Comparison of ENCODE assay signal across 14 mouse cellular contexts in the genomic region with DNA sequence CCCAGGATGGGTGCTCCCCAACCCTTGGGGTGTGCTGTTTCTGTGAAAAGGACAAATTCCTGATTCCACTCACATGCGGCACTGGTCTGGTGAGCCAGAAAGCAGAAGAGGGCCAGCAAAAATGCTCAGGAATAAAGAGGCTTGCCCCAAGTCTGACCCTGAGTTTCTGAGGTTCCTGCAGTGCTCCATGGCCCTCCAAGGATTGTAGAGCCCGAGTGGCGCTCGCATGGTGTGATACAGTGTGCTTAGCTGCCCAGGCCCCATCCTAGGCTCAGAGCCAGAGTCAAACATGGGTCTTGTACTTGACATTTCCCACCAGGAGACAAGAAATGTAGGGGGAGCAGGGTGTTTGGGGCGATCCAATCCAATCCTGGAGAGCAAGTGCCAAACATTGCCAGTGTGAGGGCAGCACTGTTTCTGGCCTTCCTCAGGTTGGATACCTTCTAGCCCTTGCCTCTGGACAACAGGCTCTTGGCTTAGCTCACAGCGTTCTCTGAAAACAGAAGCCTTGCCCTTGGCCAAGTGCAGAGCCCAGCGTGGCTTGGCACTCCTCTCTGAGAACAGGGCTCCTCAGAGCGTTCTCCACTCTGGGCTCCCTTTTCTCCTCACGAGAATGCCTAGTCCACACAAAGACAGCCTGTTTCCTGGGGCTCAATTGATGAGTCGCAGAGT. TPM values are rescaled to one million over a fixed set of nuclear protein-coding genes. Genes with fewer than 3 reads are reported as not detected.
DNase-seq lines count a peak whose midpoint lies in the region; ATAC-seq and TF ChIP-seq lines count a peak whose summit lies in the region.
"Had no signal": no experiment of that assay in that cellular context is flagged by ENCODE, and none has a peak within 500 bp of the region (broad histone marks: within the 10 kb centered on the region; RNA-seq: fewer than 3 reads in every experiment).

No protein-coding gene starts in this region.

- H3K4me3 ChIP-seq in left cerebral cortex, adult 2 months, result no peak overlapping the region
- H3K4me3 ChIP-seq in cerebellum, adult 2 months (replicated peaks; ENCODE audit: insufficient read depth, low read depth, low read length), result no peak overlapping the region
- no peak overlapping the region for H3K4me3 ChIP-seq in thymus, adult 2 months (ENCODE audit: control insufficient read depth, insufficient read depth, low read length)
- H3K4me3 ChIP-seq: neural tube, embryonic 12.5 days had no signal

- intact Hi-C loops in left cerebral cortex, adult 2 months (cut with DNase I), result no loop called here

- no peaks in the 10 kb centered on the region for H3K27me3 ChIP-seq in cerebellum, adult 2 months (ENCODE audit: control insufficient read depth, insufficient read depth, low read length)
- H3K27me3 ChIP-seq in thymus, adult 2 months (ENCODE audit: control insufficient read depth, insufficient read depth, low read length), result no peaks in the 10 kb centered on the region
- H3K27me3 ChIP-seq: neural tube, embryonic 12.5 days had no signal

- no peak for DNase-seq in cerebellum, postnatal 4 days (ENCODE audit: low spot score in 2 of 2)
- no peak for DNase-seq in left cerebral cortex, adult 2 months (ENCODE audit: extremely low spot score in 1 of 2, low spot score in 2 of 2)
- DNase-seq in left cerebral cortex, adult 18-20 months (ENCODE audit: low spot score in 2 of 2), result no peak
- DNase-seq in cerebellum, adult 2 months, result peak; percentile 63 to 77
- DNase-seq in layer of hippocampus, postnatal 10 days (ENCODE audit: low spot score in 2 of 2), result peak; percentile 56 to 64
- DNase-seq in thymus, adult 2 months, result no peak
- DNase-seq in spleen, postnatal 4 days (ENCODE audit: low spot score in 2 of 2), result no peak
- DNase-seq: thymus, postnatal 14 days had no signal

- no peak for TF ChIP-seq POLR2A in cerebellum, adult 2 months (IDR thresholded peaks at IDR 0.05; ENCODE audit: borderline replicate concordance, insufficient read depth, low read length)
- TF ChIP-seq POLR2A in thymus, adult 2 months (IDR thresholded peaks at IDR 0.05; ENCODE audit: control insufficient read depth, extremely low read depth, insufficient read depth, low read length, poor library complexity), result no peak

- ATAC-seq in cerebellum, adult (ENCODE audit: insufficient number of reproducible peaks, low FRiP score, low TSS enrichment), result peak; percentile 41; the same call in 1 of the 2 replicates
- ATAC-seq: activated CD4-positive, CD25-positive, alpha-beta regulatory T cell, adult 4 months; inflammation-experienced regulatory T-cells, adult 6 months had no signal

- H3K36me3 ChIP-seq in thymus, adult 2 months (ENCODE audit: control insufficient read depth, insufficient read depth, low read length), result peaks cover 9% of the 10 kb centered on the region

- H3K4me1 ChIP-seq in cerebellum, adult 2 months (ENCODE audit: control insufficient read depth, insufficient read depth, low read length), result peaks cover 48% of the 10 kb centered on the region
- peaks cover 14% of the 10 kb centered on the region for H3K4me1 ChIP-seq in thymus, adult 2 months (replicated peaks; ENCODE audit: control insufficient read depth, insufficient read depth, low read length)

- 18% methylated on average over 10 of the region's 10 CpGs for WGBS in cerebellum, adult 2 months
- 95% methylated on average over 10 of the region's 10 CpGs for WGBS in thymus, adult 2 months

- H3K27ac ChIP-seq in left cerebral cortex, adult 2 months, result peak overlapping the region; percentile 76
- peak overlapping the region; percentile 91 for H3K27ac ChIP-seq in cerebellum, adult 2 months (ENCODE audit: insufficient read depth, low read length)
- no peak overlapping the region for H3K27ac ChIP-seq in thymus, adult 2 months (ENCODE audit: control insufficient read depth, insufficient read depth, low read length)
- H3K27ac ChIP-seq: liver, embryonic 14.5 days; neural tube, embryonic 12.5 days had no signal

- TF ChIP-seq CTCF in left cerebral cortex, adult 2 months (IDR thresholded peaks at IDR 0.05), result no peak
- no peak for TF ChIP-seq CTCF in cerebellum, adult 2 months (IDR thresholded peaks at IDR 0.05; ENCODE audit: borderline replicate concordance, insufficient read depth, low read depth, low read length)
- no peak for TF ChIP-seq CTCF in thymus, adult 2 months (IDR thresholded peaks at IDR 0.05; ENCODE audit: borderline replicate concordance, control insufficient read depth, extremely low read depth, insufficient read depth, low read length, poor library complexity)

RNA-seq across cellular contexts. Expression of gene Polr3h, which starts 5.4 kb away (rescaled TPM):
- 10 to 100 TPM; 50.1 to 56.8 TPM for total RNA-seq in left cerebral cortex, adult 2 months (2021)
- total RNA-seq in left cerebral cortex, adult 18-20 months (2021), result 10 to 100 TPM; 50.9 to 52.1 TPM
- 50.4 and 51.2 TPM in 2 replicates for polyA plus RNA-seq in cerebellum, adult 2 months (2012; rRNA removed)
- 10 to 100 TPM; 50.9 to 52.8 TPM for total RNA-seq in layer of hippocampus, postnatal 10 days (2021)
- 16.7 and 17.5 TPM in 2 replicates for polyA plus RNA-seq in thymus, adult 2 months (2012; rRNA removed)

RNA-seq across cellular contexts. Expression of gene Csdc2, which starts 15.9 kb away (rescaled TPM):
- total RNA-seq in left cerebral cortex, adult 2 months (2021), result 10 to 100 TPM; 91.2 to 97.6 TPM
- 10 to 100 TPM; 80.7 to 90.7 TPM for total RNA-seq in left cerebral cortex, adult 18-20 months (2021)
- polyA plus RNA-seq in cerebellum, adult 2 months (2012; rRNA removed), result 258 and 264 TPM in 2 replicates
- 100 to 1,000 TPM; 170 to 185 TPM for total RNA-seq in layer of hippocampus, postnatal 10 days (2021)
- polyA plus RNA-seq in thymus, adult 2 months (2012; rRNA removed), result 1.9 and 6.8 TPM in 2 replicates
- total RNA-seq: megakaryocyte progenitor cell, adult 5-6 weeks had no signal
- polyA plus RNA-seq: activated CD4-positive, CD25-positive, alpha-beta regulatory T cell, adult 4 months; inflammation-experienced regulatory T-cells, adult 6 months had no signal

RNA-seq across cellular contexts. Expression of gene Pmm1, which starts 40.0 kb away (rescaled TPM):
- 100 to 1,000 TPM; 199 to 206 TPM for total RNA-seq in left cerebral cortex, adult 2 months (2021)
- total RNA-seq in left cerebral cortex, adult 18-20 months (2021), result 100 to 1,000 TPM; 201 TPM
- 249 and 289 TPM in 2 replicates for polyA plus RNA-seq in cerebellum, adult 2 months (2012; rRNA removed)
- 100 to 1,000 TPM; 176 to 189 TPM for total RNA-seq in layer of hippocampus, postnatal 10 days (2021)
- 64.1 and 68.7 TPM in 2 replicates for polyA plus RNA-seq in thymus, adult 2 months (2012; rRNA removed)

RNA-seq across cellular contexts. Expression of gene Aco2, which starts 48.6 kb away (rescaled TPM):
- total RNA-seq in left cerebral cortex, adult 2 months (2021), result 100 to 1,000 TPM; 420 to 427 TPM
- total RNA-seq in left cerebral cortex, adult 18-20 months (2021), result 100 to 1,000 TPM; 414 to 429 TPM
- polyA plus RNA-seq in cerebellum, adult 2 months (2012; rRNA removed), result 621 and 638 TPM in 2 replicates
- 100 to 1,000 TPM; 396 to 417 TPM for total RNA-seq in layer of hippocampus, postnatal 10 days (2021)
- 342 and 377 TPM in 2 replicates for polyA plus RNA-seq in thymus, adult 2 months (2012; rRNA removed)

RNA-seq across cellular contexts. Expression of gene Phf5a, which starts 49.0 kb away (rescaled TPM):
- 10 to 100 TPM; 31.1 to 32.8 TPM for total RNA-seq in left cerebral cortex, adult 2 months (2021)
- 10 to 100 TPM; 32.5 to 35.0 TPM for total RNA-seq in left cerebral cortex, adult 18-20 months (2021)
- 62.4 and 67.3 TPM in 2 replicates for polyA plus RNA-seq in cerebellum, adult 2 months (2012; rRNA removed)
- total RNA-seq in layer of hippocampus, postnatal 10 days (2021), result 10 to 100 TPM; 44.9 to 49.2 TPM
- polyA plus RNA-seq in thymus, adult 2 months (2012; rRNA removed), result 71.7 and 87.9 TPM in 2 replicates

Comparison
In these comparisons a context has a peak if more than half of its experiments do, and no peak if none do; other contexts are left out.
1. DNase-seq: peak in cerebellum, adult 2 months (2 of 2) and layer of hippocampus, postnatal 10 days (2 of 2); none in cerebellum, postnatal 4 days (0 of 2), left cerebral cortex, adult 2 months (0 of 2), left cerebral cortex, adult 18-20 months (0 of 2), thymus, adult 2 months (single experiment) and spleen, postnatal 4 days (0 of 2).